Mouse (Mus musculus) megakaryocyte-erythroid progenitor cell, adult 5-6 weeks (primary cell): ENCODE measurements around the gene Olfr73. TPM values are rescaled to one million over a fixed set of nuclear protein-coding genes. Genes with fewer than 3 reads are reported as not detected.
"Not testable (repeated sequence)": the region's sequence is repeated elsewhere in the genome, so short reads cannot be mapped to it uniquely, and the experiment has no call there.

Experiments used
- ATAC-seq: replicated peaks from 2 replicates; pipeline ENCODE4 v1.8.0; 2016; ENCODE audit warnings: mild to moderate bottlenecking, inconsistent platforms; ENCODE audit not compliant: severe bottlenecking, poor library complexity, low FRiP score, low TSS enrichment
- total RNA-seq, 2 experiments: library from RNA; stranded (forward) in 1 of 2; stranded (reverse) in 1 of 2; fragments of 200-1000, 215-1000 nt in 1 of 2; fragments of >200 nt in 1 of 2; fragmentation: Nextera tagmentation in 1 of 2; gene quantifications; 2 replicates each; pipeline ENCODE4 v1.2.3; 2014 to 2017

Olfr73 gene
- not detected in 2 replicates for total RNA-seq (2014; fragmentation: Nextera tagmentation)
- not detected in 2 replicates for total RNA-seq (2017)

DNA sequence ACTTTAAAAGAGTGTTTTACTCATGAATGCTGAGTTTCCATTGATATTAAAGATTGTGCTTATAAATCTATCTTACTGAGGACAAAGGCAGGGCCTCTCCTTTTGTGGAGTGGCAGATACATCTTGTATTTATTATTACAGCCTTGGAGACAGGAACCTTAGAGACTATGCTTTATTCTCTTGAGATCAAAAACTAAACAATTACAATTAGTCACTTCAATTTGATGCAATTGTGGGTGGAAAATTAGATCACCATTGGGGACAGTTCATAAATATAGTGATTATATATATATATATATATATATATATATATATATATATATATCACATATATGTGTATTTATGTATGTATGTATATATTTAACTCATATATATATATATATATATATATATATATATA is at the start of gene Olfr73:
TSS of gene Olfr73 (minus strand) at position 101 of the 400 bp plus-strand sequence.
- ATAC-seq: no peak

DNA sequence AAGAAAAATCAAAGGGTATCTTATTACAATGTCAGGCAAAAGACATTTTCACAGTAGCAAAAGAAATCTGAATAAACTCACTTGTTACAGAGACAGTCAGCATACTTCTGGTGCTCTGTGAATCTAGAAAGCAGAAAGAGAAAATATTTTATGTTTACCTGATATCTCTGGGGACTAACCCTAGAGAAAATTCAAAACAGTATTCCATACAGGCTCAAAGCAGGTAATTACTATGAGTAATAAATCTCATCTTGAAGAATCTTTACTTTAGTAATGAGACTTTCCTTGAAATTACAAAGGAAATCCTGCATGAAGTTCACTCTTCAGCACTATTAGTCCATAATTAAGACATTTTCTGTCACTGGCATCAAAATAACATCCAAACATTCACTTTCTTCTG is 34.2 kb upstream of the Olfr73 start, which contains the start of gene Olfr1163:
TSS of gene Olfr1163 (minus strand) at position 101 of the 400 bp plus-strand sequence.
- no peak for ATAC-seq

GRCm38 (mm10) chr2:88063587-88063986 is 26.1 kb upstream of the Olfr73 start:
- ATAC-seq: no peak

DNA sequence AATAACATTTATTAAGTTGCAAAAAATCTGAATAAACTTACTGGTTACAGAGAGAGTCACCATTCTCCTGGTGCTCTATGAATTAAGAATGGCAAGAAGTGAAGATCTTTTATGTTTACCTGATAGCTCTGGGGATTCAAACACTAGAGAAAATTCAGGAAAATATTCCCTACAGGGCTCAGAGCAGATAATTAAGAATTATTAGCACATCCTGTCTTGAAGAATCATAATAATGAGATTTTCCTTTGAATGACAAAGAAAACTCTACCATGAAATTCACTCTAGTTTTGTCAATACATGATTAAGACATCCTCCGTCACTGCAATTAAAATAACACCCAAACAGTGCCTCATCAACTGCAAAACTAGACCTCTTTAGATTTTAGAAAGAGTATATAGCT is 13.5 kb upstream of the Olfr73 start, which contains the start of gene Olfr1162:
TSS of gene Olfr1162 (minus strand) at position 101 of the 400 bp plus-strand sequence.
- no peak for ATAC-seq

- ATAC-seq: not testable (repeated sequence)
Measured at GRCm38 (mm10) chr2:88022474-88022873, 15.0 kb downstream of the Olfr73 start, which contains the start of gene Olfr1161. Olfr1161 (plus strand) TSS chr2:88022774.

GRCm38 (mm10) chr2:88007515-88008318 is 29.8 kb downstream of the Olfr73 start, which contains the start of gene Olfr1160:
Olfr1160 (minus strand) TSS chr2:88008268.
- no peak for ATAC-seq

DNA sequence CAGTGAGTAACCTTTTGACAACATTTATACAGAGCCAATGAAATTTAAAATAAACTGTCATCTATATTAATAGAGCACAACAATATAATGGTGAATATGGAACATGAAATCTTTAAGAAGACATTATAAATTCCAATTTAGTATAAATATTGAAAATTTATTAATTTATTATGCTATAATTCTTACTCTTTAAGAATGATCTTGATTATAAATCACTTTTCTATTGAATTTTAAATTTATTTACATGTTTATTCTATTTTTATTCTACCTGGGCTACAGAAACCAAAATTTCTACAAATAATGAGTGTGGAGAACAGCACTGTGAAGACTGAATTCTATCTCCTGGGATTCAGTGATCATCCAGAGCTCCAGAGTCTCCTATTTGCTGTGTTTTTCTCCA is 47.7 kb downstream of the Olfr73 start, which contains the start of gene Olfr1158:
TSS of gene Olfr1158 (plus strand) at position 301 of the 400 bp plus-strand sequence.
- no peak for ATAC-seq

Other genes starting within 250 kb of the Olfr73 start
- gene Olfr1143, start 237.1 kb downstream of the Olfr73 start, total RNA-seq (2014; fragmentation: Nextera tagmentation): not detected in 2 replicates
- gene Olfr1143, start 237.1 kb downstream of the Olfr73 start, total RNA-seq (2017): not detected in 2 replicates
- gene Olfr1145, start 227.9 kb downstream of the Olfr73 start, total RNA-seq (2014; fragmentation: Nextera tagmentation): not detected in 2 replicates
- gene Olfr1145, start 227.9 kb downstream of the Olfr73 start, total RNA-seq (2017): not detected in 2 replicates
- not detected in 2 replicates for gene Olfr1148, start 207.2 kb downstream of the Olfr73 start, total RNA-seq (2014; fragmentation: Nextera tagmentation)
- not detected in 2 replicates for gene Olfr1148, start 207.2 kb downstream of the Olfr73 start, total RNA-seq (2017)
- gene Olfr1150-ps1, start 193.7 kb downstream of the Olfr73 start, total RNA-seq (2014; fragmentation: Nextera tagmentation): not detected in 2 replicates
- gene Olfr1150-ps1, start 193.7 kb downstream of the Olfr73 start, total RNA-seq (2017): not detected in 2 replicates
- not detected in 2 replicates for gene Olfr1151, start 181.8 kb downstream of the Olfr73 start, total RNA-seq (2014; fragmentation: Nextera tagmentation)
- gene Olfr1151, start 181.8 kb downstream of the Olfr73 start, total RNA-seq (2017): not detected in 2 replicates
- not detected in 2 replicates for gene Olfr1152, start 171.2 kb downstream of the Olfr73 start, total RNA-seq (2014; fragmentation: Nextera tagmentation)
- not detected in 2 replicates for gene Olfr1152, start 171.2 kb downstream of the Olfr73 start, total RNA-seq (2017)
- not detected in 2 replicates for gene Olfr1153, start 142.7 kb downstream of the Olfr73 start, total RNA-seq (2014; fragmentation: Nextera tagmentation)
- gene Olfr1153, start 142.7 kb downstream of the Olfr73 start, total RNA-seq (2017): not detected in 2 replicates
- gene Olfr1154, start 132.5 kb downstream of the Olfr73 start, total RNA-seq (2014; fragmentation: Nextera tagmentation): not detected in 2 replicates
- not detected in 2 replicates for gene Olfr1154, start 132.5 kb downstream of the Olfr73 start, total RNA-seq (2017)
- not detected in 2 replicates for gene Olfr1155, start 92.6 kb downstream of the Olfr73 start, total RNA-seq (2014; fragmentation: Nextera tagmentation)
- not detected in 2 replicates for gene Olfr1155, start 92.6 kb downstream of the Olfr73 start, total RNA-seq (2017)
- not detected in 2 replicates for gene Olfr1156, start 84.6 kb downstream of the Olfr73 start, total RNA-seq (2014; fragmentation: Nextera tagmentation)
- not detected in 2 replicates for gene Olfr1156, start 84.6 kb downstream of the Olfr73 start, total RNA-seq (2017)
- gene Olfr1157, start 69.4 kb downstream of the Olfr73 start, total RNA-seq (2014; fragmentation: Nextera tagmentation): not detected in 2 replicates
- gene Olfr1157, start 69.4 kb downstream of the Olfr73 start, total RNA-seq (2017): not detected in 2 replicates
- not detected in 2 replicates for gene Olfr74, start 63.0 kb downstream of the Olfr73 start, total RNA-seq (2014; fragmentation: Nextera tagmentation)
- not detected in 2 replicates for gene Olfr74, start 63.0 kb downstream of the Olfr73 start, total RNA-seq (2017)
- gene Olfr1158, start 47.6 kb downstream of the Olfr73 start, total RNA-seq (2014; fragmentation: Nextera tagmentation): not detected in 2 replicates
- not detected in 2 replicates for gene Olfr1158, start 47.6 kb downstream of the Olfr73 start, total RNA-seq (2017)
- not detected in 2 replicates for gene Olfr1160, start 29.4 kb downstream of the Olfr73 start, total RNA-seq (2014; fragmentation: Nextera tagmentation)
- not detected in 2 replicates for gene Olfr1160, start 29.4 kb downstream of the Olfr73 start, total RNA-seq (2017)
- not detected in 2 replicates for gene Olfr1161, start 14.9 kb downstream of the Olfr73 start, total RNA-seq (2014; fragmentation: Nextera tagmentation)
- gene Olfr1161, start 14.9 kb downstream of the Olfr73 start, total RNA-seq (2017): not detected in 2 replicates
- not detected in 2 replicates for gene Olfr1162, start 13.4 kb upstream of the Olfr73 start, total RNA-seq (2014; fragmentation: Nextera tagmentation)
- gene Olfr1162, start 13.4 kb upstream of the Olfr73 start, total RNA-seq (2017): not detected in 2 replicates
- not detected in 2 replicates for gene Olfr1163, start 34.1 kb upstream of the Olfr73 start, total RNA-seq (2014; fragmentation: Nextera tagmentation)
- gene Olfr1163, start 34.1 kb upstream of the Olfr73 start, total RNA-seq (2017): not detected in 2 replicates
- not detected in 2 replicates for gene Olfr1164, start 56.3 kb upstream of the Olfr73 start, total RNA-seq (2014; fragmentation: Nextera tagmentation)
- not detected in 2 replicates for gene Olfr1164, start 56.3 kb upstream of the Olfr73 start, total RNA-seq (2017)
- gene Olfr1166, start 90.6 kb upstream of the Olfr73 start, total RNA-seq (2014; fragmentation: Nextera tagmentation): not detected in 2 replicates
- gene Olfr1166, start 90.6 kb upstream of the Olfr73 start, total RNA-seq (2017): not detected in 2 replicates
- not detected in 2 replicates for gene Olfr1167, start 117.5 kb upstream of the Olfr73 start, total RNA-seq (2014; fragmentation: Nextera tagmentation)
- not detected in 2 replicates for gene Olfr1167, start 117.5 kb upstream of the Olfr73 start, total RNA-seq (2017)
- gene Olfr1168, start 144.2 kb upstream of the Olfr73 start, total RNA-seq (2014; fragmentation: Nextera tagmentation): not detected in 2 replicates
- gene Olfr1168, start 144.2 kb upstream of the Olfr73 start, total RNA-seq (2017): not detected in 2 replicates
- gene Olfr1170, start 190.6 kb upstream of the Olfr73 start, total RNA-seq (2014; fragmentation: Nextera tagmentation): not detected in 2 replicates
- not detected in 2 replicates for gene Olfr1170, start 190.6 kb upstream of the Olfr73 start, total RNA-seq (2017)
- gene Olfr1173, start 242.2 kb upstream of the Olfr73 start, total RNA-seq (2014; fragmentation: Nextera tagmentation): not detected in 2 replicates
- 0.28 TPM in 1 of 2 replicates, not detected in the other for gene Olfr1173, start 242.2 kb upstream of the Olfr73 start, total RNA-seq (2017)